Mouse (Mus musculus) thymus, postnatal 10 days (tissue): ENCODE data around the gene Pou6f1.
"Not testable (repeated sequence)": the region's sequence is repeated elsewhere in the genome, so short reads cannot be mapped to it uniquely, and the experiment has no call there.

ENCODE experiments used
- DNase-seq, 2 experiments: peaks; one replicate each; pipeline ENCODE4 v3.0.0; 2021; ENCODE audit warnings: low spot score in 2 of 2

The Pou6f1 gene

DNA sequence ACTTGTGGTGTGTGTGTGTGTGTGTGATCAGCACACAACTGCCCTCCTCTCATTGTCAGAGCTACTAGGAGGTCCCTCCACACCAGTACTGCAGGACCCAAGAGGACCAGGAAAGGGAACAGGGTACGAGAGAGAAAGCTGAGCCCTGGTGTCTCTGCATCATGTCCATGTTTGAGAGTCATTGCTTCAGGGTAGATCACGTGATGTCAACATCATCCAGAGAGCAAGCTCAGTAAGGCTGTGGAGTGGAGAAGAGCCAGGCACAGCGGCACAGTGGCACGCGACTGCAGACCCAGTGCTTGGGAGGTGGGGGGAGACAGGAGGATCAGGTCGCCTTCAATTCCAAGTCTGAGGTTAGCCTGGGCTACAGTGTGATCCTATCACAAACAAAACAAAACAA lies 23.4 kb downstream of the Pou6f1 start:
- no peak for DNase-seq

DNA sequence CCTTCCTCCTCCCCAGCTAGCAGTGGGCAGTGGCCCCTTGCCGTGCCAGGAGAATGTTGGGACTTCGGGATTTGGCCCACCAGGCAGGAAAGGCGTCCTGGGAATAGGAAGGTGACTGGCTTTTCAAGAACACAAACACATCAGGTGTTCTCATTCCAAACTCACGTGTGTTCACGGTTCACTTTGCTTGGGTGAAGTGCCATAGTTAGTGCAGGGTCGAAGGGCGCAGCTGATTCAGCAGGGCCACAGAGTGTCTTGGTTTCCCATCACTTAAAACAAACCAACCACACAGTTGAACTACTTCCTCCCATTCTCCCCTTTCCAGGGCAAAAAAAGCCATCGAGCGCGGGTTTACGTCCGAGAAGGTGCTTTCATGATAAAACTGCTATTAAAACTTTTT lies 24.4 kb downstream of the Pou6f1 start:
- DNase-seq = no peak

GRCm38 (mm10) chr15:100574378-100574777 lies 25.4 kb downstream of the Pou6f1 start:
- DNase-seq = no peak

DNA sequence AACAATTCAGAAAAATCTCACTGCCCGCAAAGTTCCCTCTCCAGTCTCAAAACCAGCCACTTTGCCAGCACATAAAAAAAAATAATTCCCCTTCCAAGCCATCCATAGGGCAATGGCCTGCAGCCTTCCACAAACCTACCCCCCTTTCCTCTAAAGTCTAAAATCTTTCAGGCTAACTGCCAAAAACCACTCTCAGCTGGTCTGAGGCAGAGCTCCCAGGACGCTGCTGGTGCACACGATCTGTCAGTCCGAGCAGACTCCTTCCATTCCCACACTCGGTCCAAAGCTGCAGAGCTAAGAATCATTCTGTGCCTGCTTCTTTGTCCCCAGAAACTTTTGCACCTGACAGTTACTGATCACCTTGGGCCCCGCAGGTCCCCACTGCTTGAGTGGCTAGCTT lies 25.8 kb downstream of the Pou6f1 start:
- no peak for DNase-seq

- DNase-seq = no peak
Measured at GRCm38 (mm10) chr15:100569239-100569638, 30.5 kb downstream of the Pou6f1 start.

DNA sequence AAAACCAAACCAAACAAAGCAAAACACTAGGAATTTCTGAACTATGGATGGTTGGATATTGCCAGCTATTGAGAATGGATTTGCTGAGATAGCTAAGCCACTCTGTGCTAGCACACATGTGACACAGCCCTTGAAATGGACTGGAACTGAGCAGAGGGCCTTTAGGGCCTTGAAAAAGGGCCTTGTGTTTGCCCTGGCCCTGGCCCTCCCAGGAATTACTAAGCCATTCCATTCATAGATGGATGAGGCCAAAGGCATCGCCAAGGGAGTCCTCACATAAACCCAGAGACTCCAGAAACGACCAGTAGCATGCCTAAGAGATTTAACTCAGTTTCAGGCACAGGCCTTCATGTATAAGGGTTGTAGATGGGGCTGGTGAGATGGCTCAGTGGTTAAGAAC lies 33.3 kb downstream of the Pou6f1 start:
- DNase-seq = no peak

- no peak for DNase-seq
Measured at GRCm38 (mm10) chr15:100557705-100558433, 41.9 kb downstream of the Pou6f1 start.

- DNase-seq = no peak
Measured at GRCm38 (mm10) chr15:100556378-100556777, 43.4 kb downstream of the Pou6f1 start.

DNA sequence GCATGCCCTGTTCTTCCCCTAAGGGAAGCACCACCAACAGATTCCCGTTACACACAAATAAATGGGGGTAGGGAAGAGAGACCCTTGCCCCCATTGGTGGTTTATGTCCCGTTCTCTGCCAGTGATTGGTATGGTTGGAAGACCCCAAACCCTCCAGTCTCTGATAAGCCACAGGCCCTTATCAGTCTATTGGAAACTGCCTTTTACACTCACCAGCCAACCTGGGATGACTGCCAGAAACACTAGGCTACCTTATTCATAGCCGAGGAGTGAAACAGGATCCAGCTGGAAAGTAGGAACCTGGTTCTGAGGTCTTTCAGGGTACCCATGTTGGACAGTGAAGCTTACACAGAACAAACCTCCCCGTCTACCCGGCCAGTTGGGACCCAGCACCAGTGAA lies 43.8 kb downstream of the Pou6f1 start:
- no peak for DNase-seq

- DNase-seq = peak; percentile 95
Measured at GRCm38 (mm10) chr15:100551326-100552307, 48.2 kb downstream of the Pou6f1 start, which contains the start of gene Tfcp2. TSS of gene Tfcp2 (minus strand) at chr15:100552008.

- DNase-seq = no peak
Measured at GRCm38 (mm10) chr15:100550280-100550679, 49.5 kb downstream of the Pou6f1 start.

- DNase-seq = not testable (repeated sequence)
Measured at GRCm38 (mm10) chr15:100543651-100544030, 56.1 kb downstream of the Pou6f1 start.

DNA sequence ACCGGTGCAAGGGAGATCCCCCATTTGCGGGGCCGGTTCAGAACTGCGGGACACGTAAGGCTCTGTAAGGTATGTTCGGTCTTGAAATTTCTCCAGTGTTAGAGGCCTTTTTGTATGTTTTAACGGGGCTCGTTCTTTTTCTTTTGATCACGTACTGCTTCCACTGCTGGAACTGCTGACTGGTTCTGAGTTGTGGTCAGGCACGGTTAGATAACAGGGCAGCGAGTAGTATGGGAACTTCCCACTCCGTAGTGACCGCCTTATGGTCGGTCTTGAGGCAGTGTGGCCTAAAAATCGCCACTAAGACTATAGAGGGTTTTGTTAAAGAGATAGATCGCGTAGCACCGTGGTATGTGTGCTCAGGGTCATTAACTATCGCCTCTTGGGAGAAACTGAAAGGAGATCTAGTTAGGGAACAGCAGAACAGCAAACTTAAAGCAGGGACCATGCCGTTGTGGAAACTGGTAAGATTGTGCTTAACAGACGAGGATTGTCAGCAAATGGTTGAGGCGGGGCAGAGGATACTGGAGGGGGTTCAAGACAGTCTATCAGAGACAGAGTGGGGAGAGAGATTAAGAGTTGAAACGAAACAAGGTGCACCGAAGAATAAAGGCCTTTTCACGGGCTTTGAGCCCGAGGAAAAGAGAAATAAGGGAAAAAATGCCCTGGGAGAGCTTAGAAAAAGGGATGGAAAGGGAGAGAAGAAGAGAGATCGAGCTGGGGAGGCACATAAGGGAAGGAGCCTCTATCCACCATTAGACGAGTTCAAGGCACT lies 56.7 kb downstream of the Pou6f1 start:
- DNase-seq = not testable (repeated sequence)

DNA sequence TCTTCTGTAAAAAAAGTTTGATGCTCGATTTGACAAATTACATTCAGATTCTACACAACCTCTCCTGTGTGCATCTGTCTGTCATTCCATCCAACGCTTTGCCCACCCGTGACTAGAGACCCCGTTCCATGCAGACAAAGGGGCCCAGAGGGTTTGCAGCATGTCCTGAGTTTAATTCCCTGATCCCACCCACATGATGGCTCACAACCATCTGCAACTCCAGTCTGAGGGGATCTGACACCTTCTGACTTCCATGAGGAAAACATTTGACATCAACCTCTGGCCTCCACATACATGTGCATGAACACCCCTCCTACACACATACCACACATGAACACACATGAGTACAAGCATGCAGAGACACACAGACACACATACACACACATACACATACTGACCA lies 58.4 kb downstream of the Pou6f1 start:
- no peak for DNase-seq

- not testable (repeated sequence) for DNase-seq
Measured at GRCm38 (mm10) chr15:100541001-100541400, 58.8 kb downstream of the Pou6f1 start.

DNA sequence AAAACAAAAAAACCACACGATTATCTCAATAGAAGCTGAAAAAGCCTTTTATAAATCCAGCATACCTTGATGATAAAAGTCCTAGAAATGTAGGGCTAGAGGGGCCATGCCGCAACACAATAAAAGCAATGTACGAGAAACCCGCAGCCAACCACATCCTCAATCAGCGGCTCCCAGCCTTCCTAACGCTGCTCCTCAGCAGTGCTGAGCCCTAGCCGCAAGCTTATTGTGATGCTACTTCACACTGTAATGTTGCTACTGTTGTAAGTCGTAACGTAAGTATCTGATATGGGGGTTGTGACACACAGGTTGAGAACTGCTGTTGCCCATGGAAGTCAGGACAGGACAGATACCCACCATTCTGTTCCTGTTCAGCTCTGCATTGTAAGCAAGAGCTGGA lies 60.4 kb downstream of the Pou6f1 start:
- peak in 1 of 2 experiments; percentile 9 for DNase-seq

GRCm38 (mm10) chr15:100537913-100538312 lies 61.9 kb downstream of the Pou6f1 start:
- peak in 1 of 2 experiments; percentile 68 for DNase-seq

- no peak for DNase-seq
Measured at GRCm38 (mm10) chr15:100527900-100528299, 71.9 kb downstream of the Pou6f1 start.

DNA sequence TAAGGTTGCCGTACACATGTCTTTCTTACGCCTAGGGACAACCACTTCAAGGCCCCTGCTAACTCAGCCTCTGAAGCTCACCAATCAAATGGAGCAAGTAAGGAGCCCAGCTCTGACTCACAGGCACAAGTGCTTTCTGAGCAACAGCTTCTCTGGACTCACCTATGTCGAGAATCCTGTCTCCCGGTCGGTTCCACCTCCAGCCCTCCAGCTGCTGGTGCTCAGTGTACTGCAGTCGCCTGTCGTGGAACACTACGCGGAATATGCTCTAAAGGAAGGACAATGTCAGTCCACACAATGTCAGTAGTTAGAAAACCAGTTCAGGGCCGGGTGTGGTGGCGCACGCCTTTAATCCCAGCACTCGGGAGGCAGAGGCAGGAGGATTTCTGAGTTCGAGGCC lies 74.4 kb downstream of the Pou6f1 start:
- no peak for DNase-seq
